24 mouse cellular contexts compared by ENCODE assay signal in genomic region chr3:84842793-84843192, GRCm38 (mm10).
"Had no signal": no experiment of that assay in that cellular context is flagged by ENCODE, and none has a peak within 500 bp of the region (broad histone marks: within the 10 kb centered on the region; RNA-seq: fewer than 3 reads in every experiment).

No protein-coding gene starts in this region.

- H3K27me3 ChIP-seq: heart, embryonic 13.5 days; heart, embryonic 15.5 days; hindbrain, embryonic 13.5 days; hindbrain, embryonic 15.5 days; kidney, embryonic 15.5 days; limb, embryonic 12.5 days; liver, embryonic 12.5 days had no signal

- H3K27ac ChIP-seq: gastrocnemius, adult 2 months; heart, adult 2 months; heart, embryonic 13.5 days; heart, embryonic 15.5 days; hindbrain, embryonic 13.5 days; hindbrain, embryonic 15.5 days; hindbrain, postnatal 0 days; kidney, embryonic 15.5 days; kidney, postnatal 0 days; limb, embryonic 10.5 days; limb, embryonic 12.5 days; liver, embryonic 12.5 days had no signal

- DNase-seq: gastrocnemius, adult 2 months; gastrocnemius, postnatal 10 days; gastrocnemius, postnatal 25 days; heart, adult 11 months; heart, adult 2 months; heart, postnatal 14 days; heart, postnatal 36 days; kidney, adult 11 months; kidney, adult 2 months; kidney, adult 9 months; kidney, postnatal 14 days; kidney, postnatal 36 days; liver had no signal

- H3K9ac ChIP-seq: heart, embryonic 13.5 days; heart, embryonic 15.5 days; hindbrain, embryonic 13.5 days; hindbrain, embryonic 15.5 days; kidney, embryonic 15.5 days; limb, embryonic 12.5 days; liver, embryonic 12.5 days had no signal

- H3K4me3 ChIP-seq: gastrocnemius, adult 2 months; heart, adult 2 months; heart, embryonic 13.5 days; heart, embryonic 15.5 days; hindbrain, embryonic 13.5 days; hindbrain, embryonic 15.5 days; kidney, embryonic 15.5 days; limb, embryonic 10.5 days; limb, embryonic 12.5 days; liver, embryonic 12.5 days had no signal

- ATAC-seq: hindbrain, postnatal 0 days; intestine, embryonic 16.5 days; liver, embryonic 12.5 days had no signal

- H3K9me3 ChIP-seq: heart, embryonic 13.5 days; heart, embryonic 15.5 days; hindbrain, embryonic 13.5 days; hindbrain, embryonic 15.5 days; kidney, embryonic 15.5 days; limb, embryonic 10.5 days; limb, embryonic 12.5 days; liver, embryonic 12.5 days had no signal

- H3K36me3 ChIP-seq: heart, embryonic 13.5 days; heart, embryonic 15.5 days; hindbrain, embryonic 13.5 days; hindbrain, embryonic 15.5 days; kidney, embryonic 15.5 days; limb, embryonic 12.5 days; liver, embryonic 12.5 days had no signal

- H3K4me1 ChIP-seq: hindbrain, embryonic 13.5 days; hindbrain, embryonic 15.5 days; kidney, embryonic 15.5 days; limb, embryonic 10.5 days; limb, embryonic 12.5 days had no signal
